Mouse (Mus musculus) embryonic fibroblast, embryonic 13.5 days (primary cell): ENCODE measurements around the gene Gm6217. TPM values are rescaled to one million over a fixed set of nuclear protein-coding genes. Genes with fewer than 3 reads are reported as not detected.
"Not testable (repeated sequence)": the region's sequence is repeated elsewhere in the genome, so short reads cannot be mapped to it uniquely, and the experiment has no call there.

Experiments
- H3K27ac ChIP-seq: 2 replicates; pipeline ENCODE4 v1.5.1; 2012; ENCODE audit warnings: low read length, control low read depth, inconsistent platforms; ENCODE audit not compliant: insufficient read depth
- H3K4me1 ChIP-seq: 2 replicates; pipeline ENCODE4 v1.6.1; 2011; ENCODE audit warnings: low read length; ENCODE audit not compliant: control insufficient read depth, insufficient read depth
- H3K4me3 ChIP-seq: 2 replicates; pipeline ENCODE4 v1.5.1; 2011; ENCODE audit warnings: mild to moderate bottlenecking, control low read depth, low read length; ENCODE audit not compliant: insufficient read depth
- CTCF ChIP-seq: IDR thresholded peaks from 2 replicates; pipeline ENCODE4 v1.5.1; 2011; ENCODE audit warnings: mild to moderate bottlenecking, control low read depth, low read length, moderate library complexity, borderline replicate concordance; ENCODE audit not compliant: insufficient read depth
- POLR2A ChIP-seq: IDR thresholded peaks from 2 replicates; pipeline ENCODE4 v1.6.1; 2011; ENCODE audit warnings: low read depth, mild to moderate bottlenecking, control low read depth, low read length, moderate library complexity
- polyA plus RNA-seq: library from polyadenylated mRNA; stranded (reverse); fragments of >200 nt; gene quantifications from 2 replicates; pipeline ENCODE4 v1.2.4, GENCODE M21; 2011; ENCODE audit warnings: low read depth; ENCODE audit not compliant: missing spikeins, insufficient read length

Gm6217 gene
- polyA plus RNA-seq, result not detected in 2 replicates

DNA sequence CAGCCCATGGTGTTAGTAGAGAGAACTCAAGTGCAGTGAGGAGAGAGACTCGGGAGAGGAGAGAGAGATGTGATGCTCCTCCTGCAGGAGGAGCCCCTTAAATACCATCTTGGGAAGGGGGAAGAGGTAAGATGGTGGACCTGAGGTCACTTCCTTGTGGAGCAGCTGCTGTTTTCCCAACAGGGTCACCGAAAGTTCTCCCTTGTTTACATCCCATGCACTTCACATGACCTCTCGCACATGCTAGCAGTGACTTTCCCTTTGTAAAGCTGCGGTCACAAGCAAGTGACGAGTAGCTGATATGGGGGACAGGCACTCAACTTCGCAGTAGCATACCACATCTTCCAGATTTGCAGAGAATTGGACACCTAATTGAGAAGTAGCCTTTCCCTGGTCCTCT, at the start of gene Gm6217:
Gene Gm6217, minus strand, starts transcription at position 74 of the 400 bp plus-strand sequence.
- not testable (repeated sequence) for H3K4me3 ChIP-seq, H3K27ac ChIP-seq, H3K4me1 ChIP-seq

- TF ChIP-seq POLR2A (no peak), CTCF (no peak)
- H3K27ac ChIP-seq, result no peak overlapping the region
- H3K4me3 ChIP-seq, result no peak overlapping the region
- H3K4me1 ChIP-seq, result no peaks in the 10 kb centered on the region
These were observed 46.6 kb upstream of the Gm6217 start for GRCm38 (mm10) chr1:82977840-82978239.

DNA sequence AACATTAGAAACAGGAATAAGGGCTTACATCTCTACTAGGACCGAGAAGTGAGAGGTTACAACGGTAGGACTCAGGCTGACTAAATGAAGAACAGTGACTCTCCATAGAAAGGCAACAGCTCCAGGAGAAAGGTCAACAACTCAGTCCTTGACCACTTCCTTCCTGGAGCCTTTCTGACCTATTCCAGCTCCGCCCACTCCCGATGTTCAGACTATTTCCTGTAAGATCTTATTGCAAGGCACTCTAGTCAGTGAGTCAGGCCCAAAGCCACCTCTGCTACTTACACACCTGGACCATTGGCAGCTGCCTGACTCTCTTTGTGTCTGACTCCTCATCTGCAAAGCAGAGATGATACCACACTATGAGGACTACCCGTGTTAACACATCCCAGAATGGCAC, 44.6 kb upstream of the Gm6217 start:
- H3K27ac ChIP-seq, result no peak overlapping the region
- TF ChIP-seq CTCF, result no peak
- no peak for TF ChIP-seq POLR2A
- no peak overlapping the region for H3K4me3 ChIP-seq
- H3K4me1 ChIP-seq, result peaks cover 3% of the 10 kb centered on the region; the same call in 1 of the 2 replicates

DNA sequence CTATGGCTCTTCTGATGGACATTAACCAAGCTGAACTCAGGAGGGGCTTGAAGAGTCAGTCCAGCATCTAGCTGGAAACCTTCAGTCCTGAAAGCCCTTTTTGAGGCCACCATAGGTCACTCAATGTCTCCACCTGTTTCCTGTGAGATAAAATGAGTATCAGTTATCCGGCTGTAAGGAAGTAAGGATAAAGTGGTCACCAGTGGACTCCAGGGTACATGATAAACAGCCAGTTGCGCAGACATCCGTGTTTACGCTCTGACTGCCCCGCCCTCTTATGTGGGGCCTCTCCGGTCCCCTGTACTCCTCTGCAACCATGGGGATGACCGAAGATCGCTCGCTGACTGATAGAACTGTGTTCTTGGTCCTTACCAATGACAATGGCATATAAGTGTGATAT, 43.1 kb upstream of the Gm6217 start:
- H3K27ac ChIP-seq, result no peak overlapping the region
- H3K4me3 ChIP-seq, result no peak overlapping the region
- TF ChIP-seq CTCF, result no peak
- TF ChIP-seq POLR2A, result no peak
- peaks cover 3% of the 10 kb centered on the region; the same call in 1 of the 2 replicates for H3K4me1 ChIP-seq

GRCm38 (mm10) chr1:82973901-82974300, 42.7 kb upstream of the Gm6217 start:
- TF ChIP-seq POLR2A, result no peak
- no peak overlapping the region for H3K4me3 ChIP-seq
- H3K27ac ChIP-seq, result no peak overlapping the region
- peaks cover 3% of the 10 kb centered on the region; the same call in 1 of the 2 replicates for H3K4me1 ChIP-seq

GRCm38 (mm10) chr1:82973244-82973643, 42.0 kb upstream of the Gm6217 start:
- no peak for TF ChIP-seq CTCF
- no peak for TF ChIP-seq POLR2A
- H3K4me1 ChIP-seq, result peaks cover 3% of the 10 kb centered on the region; the same call in 1 of the 2 replicates
- H3K4me3 ChIP-seq, result no peak overlapping the region
- H3K27ac ChIP-seq, result no peak overlapping the region

DNA sequence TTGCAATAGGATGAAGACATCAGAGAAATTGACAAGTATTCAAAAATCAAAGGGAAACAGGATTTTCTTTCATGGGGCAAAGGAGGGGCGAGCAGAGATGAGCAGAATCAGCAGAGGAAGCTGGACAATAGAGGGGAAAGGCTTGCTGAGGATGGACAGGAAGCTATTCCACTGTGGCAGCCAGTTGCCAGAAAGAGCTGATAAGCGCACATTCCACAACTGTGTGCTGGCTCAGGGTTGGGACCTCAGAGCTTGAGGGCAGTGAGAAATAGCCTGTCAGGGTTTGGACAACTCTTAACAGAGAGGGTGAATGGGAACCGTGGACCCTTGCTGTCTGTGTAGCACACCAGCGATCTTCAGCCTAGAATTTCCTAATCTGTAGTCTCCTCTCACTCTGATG, 40.8 kb upstream of the Gm6217 start:
- Histone ChIP-seq H3K4me1 (peaks cover 3% of the 10 kb centered on the region; the same call in 1 of the 2 replicates), H3K27ac (peak overlapping the region; percentile 31; the same call in 1 of the 2 replicates), H3K4me3 (no peak overlapping the region)
- no peak for TF ChIP-seq CTCF
- no peak for TF ChIP-seq POLR2A

- TF ChIP-seq CTCF (no peak), POLR2A (no peak)
- H3K4me3 ChIP-seq, result no peak overlapping the region
- no peaks in the 10 kb centered on the region for H3K4me1 ChIP-seq
- H3K27ac ChIP-seq, result no peak overlapping the region
These were observed 35.2 kb upstream of the Gm6217 start for GRCm38 (mm10) chr1:82966413-82966812.

DNA sequence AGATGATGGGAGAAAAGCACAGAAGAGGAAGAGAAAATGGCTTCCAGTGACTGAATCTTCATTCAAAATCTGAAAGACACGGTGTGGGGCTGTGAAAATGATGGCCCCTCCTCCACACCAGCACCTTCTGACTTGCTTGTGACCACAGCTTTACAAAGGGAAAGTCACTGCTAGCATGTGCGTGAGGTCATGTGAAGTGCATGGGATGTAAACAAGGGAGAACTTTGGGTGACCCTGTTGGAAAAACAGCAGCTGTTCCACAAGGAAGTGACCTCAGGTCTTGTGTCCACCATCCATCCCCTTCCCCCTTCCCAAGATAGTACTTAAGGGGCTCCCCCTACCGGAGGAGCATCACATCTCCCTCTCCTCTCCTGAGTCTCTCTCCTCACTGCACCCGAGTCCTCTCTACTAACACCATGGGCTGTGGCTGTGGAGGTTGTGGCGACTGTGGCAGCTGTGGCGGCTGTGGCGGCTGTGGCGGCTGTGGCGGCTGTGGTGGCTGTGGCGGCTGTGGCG, 28.7 kb upstream of the Gm6217 start, which contains the start of gene Gm47955:
Gene Gm47955, plus strand, starts transcription at position 417 of the 516 bp plus-strand sequence.
- Histone ChIP-seq H3K4me3 (no peak within 1 kb of the TSS), H3K4me1 (no peaks in the 10 kb centered on the region), H3K27ac (no peak within 1 kb of the TSS)
- TF ChIP-seq POLR2A (no peak), CTCF (no peak)

DNA sequence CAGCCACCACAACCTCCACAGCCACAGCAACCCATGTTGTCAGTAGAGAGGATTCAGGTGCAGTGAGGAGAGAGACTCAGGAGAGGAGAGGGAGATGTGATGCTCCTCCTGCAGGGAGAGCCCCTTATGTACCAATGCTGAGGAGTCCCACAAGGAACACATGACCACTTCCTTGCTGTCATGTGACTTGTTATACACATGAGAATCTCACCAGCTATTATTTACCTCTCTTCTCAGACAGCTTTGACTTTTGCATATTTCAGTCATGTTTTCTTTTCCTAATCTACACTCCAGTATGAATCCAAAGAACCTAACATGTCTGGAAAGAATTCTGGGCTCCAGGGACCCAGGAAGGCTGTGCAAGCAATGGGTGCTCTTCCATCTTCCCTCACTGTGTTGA, 24.7 kb upstream of the Gm6217 start, which contains the start of gene Gm7544:
Gene Gm7544, minus strand, starts transcription at position 101 of the 400 bp plus-strand sequence.
- H3K4me1 ChIP-seq, H3K27ac ChIP-seq, H3K4me3 ChIP-seq: not testable (repeated sequence)

DNA sequence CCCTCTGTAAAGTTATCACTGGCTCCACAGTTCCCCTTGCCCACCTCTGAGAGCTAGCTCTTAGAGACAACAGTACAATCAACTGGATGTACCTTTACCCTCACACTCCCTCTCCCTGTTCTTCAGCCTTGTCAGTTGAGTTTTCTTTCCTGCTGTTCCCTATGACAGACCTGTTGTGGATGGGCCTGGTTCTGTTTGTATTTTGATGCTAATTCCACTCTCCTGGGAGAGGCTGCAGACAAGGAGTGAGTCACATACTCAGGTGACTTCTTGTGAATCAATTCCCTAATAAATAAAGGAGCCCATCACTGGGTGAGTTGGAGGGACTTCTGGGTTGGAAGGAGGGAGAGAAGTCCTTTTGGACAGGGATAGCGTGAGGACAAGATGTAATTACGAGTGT, 17.4 kb upstream of the Gm6217 start:
- TF ChIP-seq POLR2A (no peak), CTCF (no peak)
- Histone ChIP-seq H3K4me3 (no peak overlapping the region), H3K27ac (no peak overlapping the region), H3K4me1 (no peaks in the 10 kb centered on the region)

DNA sequence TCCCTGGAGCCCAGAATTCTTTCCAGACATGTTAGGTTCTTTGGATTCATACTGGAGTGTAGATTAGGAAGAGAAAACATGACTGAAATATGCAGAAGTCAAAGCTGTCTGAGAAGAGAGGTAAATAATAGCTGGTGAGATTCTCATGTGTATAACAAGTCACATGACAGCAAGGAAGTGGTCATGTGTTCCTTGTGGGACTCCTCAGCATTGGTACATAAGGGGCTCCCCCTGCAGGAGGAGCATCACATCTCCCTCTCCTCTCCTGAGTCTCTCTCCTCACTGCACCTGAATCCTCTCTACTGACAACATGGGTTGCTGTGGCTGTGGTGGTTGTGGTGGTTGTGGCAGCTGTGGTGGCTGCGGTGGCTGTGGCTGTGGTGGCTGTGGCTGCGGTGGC, 14.8 kb upstream of the Gm6217 start:
- H3K4me3 ChIP-seq, H3K27ac ChIP-seq, H3K4me1 ChIP-seq: not testable (repeated sequence)

DNA sequence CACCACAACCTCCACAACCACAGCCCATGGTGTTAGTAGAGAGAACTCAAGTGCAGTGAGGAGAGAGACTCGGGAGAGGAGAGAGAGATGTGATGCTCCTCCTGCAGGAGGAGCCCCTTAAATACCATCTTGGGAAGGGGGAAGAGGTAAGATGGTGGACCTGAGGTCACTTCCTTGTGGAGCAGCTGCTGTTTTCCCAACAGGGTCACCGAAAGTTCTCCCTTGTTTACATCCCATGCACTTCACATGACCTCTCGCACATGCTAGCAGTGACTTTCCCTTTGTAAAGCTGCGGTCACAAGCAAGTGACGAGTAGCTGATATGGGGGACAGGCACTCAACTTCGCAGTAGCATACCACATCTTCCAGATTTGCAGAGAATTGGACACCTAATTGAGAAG, 12.1 kb upstream of the Gm6217 start, which contains the start of gene A030003K21Rik:
Gene A030003K21Rik, minus strand, starts transcription at position 94 of the 400 bp plus-strand sequence.
- not testable (repeated sequence) for H3K4me3 ChIP-seq, H3K4me1 ChIP-seq, H3K27ac ChIP-seq

DNA sequence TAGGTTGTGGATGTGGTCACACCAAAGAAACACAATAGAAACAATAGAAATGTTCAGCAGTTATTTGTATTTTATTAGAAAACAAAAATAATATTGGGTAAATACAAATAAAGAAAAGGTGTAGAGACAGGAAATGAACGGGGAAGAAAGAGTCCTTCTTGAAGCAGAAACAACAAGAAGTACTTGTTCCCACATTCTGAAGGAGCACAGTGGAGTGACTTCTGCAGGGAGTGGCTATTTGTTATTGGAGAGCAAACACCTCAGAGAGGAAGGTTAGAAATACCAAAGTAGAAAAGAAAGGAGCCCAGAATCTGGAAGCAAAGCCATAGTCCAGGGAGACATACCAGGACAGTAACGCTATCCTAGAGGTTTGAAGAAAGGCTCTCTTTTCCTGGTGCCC, 11.3 kb upstream of the Gm6217 start:
- not testable (repeated sequence) for H3K27ac ChIP-seq, H3K4me1 ChIP-seq, H3K4me3 ChIP-seq
